Mouse (Mus musculus) forebrain, embryonic 15.5 days (tissue): ENCODE results near the gene Zbtb45. TPM values are rescaled to one million over a fixed set of nuclear protein-coding genes. Genes with fewer than 3 reads are reported as not detected.

Experiments
- ATAC-seq: fragments of 200-750 bp; cut with Nextera tagmentation; replicated peaks from 2 replicates; pipeline ENCODE4 v1.8.0; 2017; ENCODE audit warnings: mild to moderate bottlenecking, moderate TSS enrichment, moderate library complexity
- H3K27ac ChIP-seq: fragments of 300-500 bp; sonication (generic); replicated peaks from 2 replicates; pipeline ENCODE4 v1.5.1; 2015; ENCODE audit warnings: mild to moderate bottlenecking, inconsistent platforms
- H3K27me3 ChIP-seq: fragments of 300-500 bp; sonication (generic); 2 replicates; pipeline ENCODE4 v1.6.1; 2015; ENCODE audit warnings: inconsistent platforms
- H3K36me3 ChIP-seq: fragments of 300-500 bp; sonication (generic); 2 replicates; pipeline ENCODE4 v1.6.1; 2015; ENCODE audit warnings: mild to moderate bottlenecking, inconsistent platforms
- H3K4me1 ChIP-seq: fragments of 300-500 bp; sonication (generic); 2 replicates; pipeline ENCODE4 v1.6.1; 2015; ENCODE audit warnings: inconsistent platforms
- H3K4me2 ChIP-seq: fragments of 300-500 bp; sonication (generic); replicated peaks from 2 replicates; pipeline ENCODE4 v1.6.1; 2015; ENCODE audit warnings: mild to moderate bottlenecking, inconsistent platforms
- H3K4me3 ChIP-seq: fragments of 300-500 bp; sonication (generic); 2 replicates; pipeline ENCODE4 v1.5.1; 2015; ENCODE audit warnings: mild to moderate bottlenecking, inconsistent platforms
- H3K9ac ChIP-seq: fragments of 300-500 bp; sonication (generic); replicated peaks from 2 replicates; pipeline ENCODE4 v1.6.1; 2015; ENCODE audit warnings: mild to moderate bottlenecking, inconsistent platforms
- H3K9me3 ChIP-seq: fragments of 300-500 bp; sonication (generic); 2 replicates; pipeline ENCODE4 v1.6.1; 2016; ENCODE audit warnings: inconsistent platforms
- WGBS: fragments of 180-500 bp; shearing (Covaris S2); methylation state at CpG from one replicate; pipeline ENCODE4 v1.1.7; 2015; ENCODE audit warnings: mixed read lengths; 5-methylcytosine and 5-hydroxymethylcytosine counted together
- polyA plus RNA-seq: library from polyadenylated mRNA; unstranded; fragments of >200 nt; fragmentation: Nextera tagmentation; extraction: Ambion mirVana; gene quantifications from 2 replicates; pipeline ENCODE4 v1.2.1, GENCODE M21; 2015

Zbtb45 gene
- polyA plus RNA-seq, 1 experiment from 2014 or later, result 44.2 TPM

DNA sequence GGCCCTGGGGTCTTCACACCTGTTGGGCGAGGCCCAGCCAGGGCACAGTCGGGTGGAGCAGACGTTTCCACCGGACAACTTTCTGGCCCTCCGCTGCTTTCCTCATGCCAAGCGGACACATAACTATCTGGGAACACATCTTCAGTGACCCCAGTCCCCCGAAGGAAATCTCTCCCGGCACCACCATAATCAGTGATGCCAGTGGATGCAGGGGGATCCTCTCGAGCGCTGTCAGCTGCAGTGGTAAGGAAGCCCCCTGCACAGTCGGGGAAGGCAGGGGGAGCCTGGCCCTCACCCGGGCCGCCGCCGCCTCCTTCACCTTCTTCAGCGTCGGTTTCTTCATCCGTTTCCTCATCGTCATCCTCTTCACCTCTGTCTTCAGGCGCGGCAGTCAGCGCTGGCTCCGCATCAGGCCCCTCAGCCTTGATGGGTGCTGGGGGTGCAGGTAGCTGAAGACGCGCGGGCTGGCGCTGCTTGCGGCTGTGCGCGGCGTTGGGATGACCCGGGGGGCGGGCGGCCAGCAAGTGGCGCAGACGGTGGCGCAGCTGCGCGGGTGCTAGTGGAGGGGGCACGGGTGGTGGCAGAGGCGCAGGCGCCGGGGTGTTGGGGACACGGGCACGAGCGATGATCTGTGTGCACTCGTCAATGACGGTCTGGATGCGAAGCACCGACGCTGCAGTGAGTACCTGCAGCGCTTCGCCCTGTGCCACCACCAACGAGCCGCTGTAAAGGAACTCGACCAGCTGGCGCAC is 2.3 kb downstream of the Zbtb45 start:
- peaks cover 34% of the 10 kb centered on the region for H3K4me1 ChIP-seq
- no peaks in the 10 kb centered on the region for H3K27me3 ChIP-seq
- WGBS, result 49% methylated on average over 57 of the region's 57 CpGs
- H3K36me3 ChIP-seq, result peaks cover 32% of the 10 kb centered on the region
- no peaks in the 10 kb centered on the region for H3K9me3 ChIP-seq
- no peak overlapping the region for H3K27ac ChIP-seq
- H3K4me2 ChIP-seq, result peak overlapping the region; percentile 12; the same call in 1 of the 2 replicates
- ATAC-seq, result no peak
- H3K4me3 ChIP-seq, result peak overlapping the region; percentile 7; the same call in 1 of the 2 replicates
- H3K9ac ChIP-seq, result no peak overlapping the region

DNA sequence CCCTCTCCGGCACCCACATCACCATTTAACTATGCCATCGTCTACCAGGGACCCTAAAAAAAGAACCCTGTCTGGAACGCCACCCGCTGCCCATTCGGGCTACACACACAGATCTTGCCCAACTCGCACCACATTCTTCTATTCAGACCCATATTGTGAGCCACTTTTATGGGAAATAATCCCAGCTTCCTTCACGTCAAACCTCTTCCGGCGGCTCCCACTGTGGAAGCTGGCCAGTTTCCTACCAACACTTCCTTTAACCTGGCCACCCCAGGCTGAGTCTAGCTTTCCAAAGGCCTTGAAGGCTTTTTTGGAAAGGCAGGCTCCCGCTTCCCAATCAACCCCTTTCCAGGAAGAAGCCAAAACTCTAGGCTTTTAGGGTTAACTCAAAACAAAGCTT is 3.3 kb downstream of the Zbtb45 start:
- Histone ChIP-seq H3K36me3 (peaks cover 32% of the 10 kb centered on the region), H3K27me3 (no peaks in the 10 kb centered on the region), H3K4me2 (no peak overlapping the region), H3K9ac (no peak overlapping the region), H3K4me3 (no peak overlapping the region), H3K9me3 (no peaks in the 10 kb centered on the region), H3K27ac (no peak overlapping the region), H3K4me1 (peaks cover 34% of the 10 kb centered on the region)
- no peak for ATAC-seq
- WGBS, result 90% methylated on average over 10 of the region's 10 CpGs

DNA sequence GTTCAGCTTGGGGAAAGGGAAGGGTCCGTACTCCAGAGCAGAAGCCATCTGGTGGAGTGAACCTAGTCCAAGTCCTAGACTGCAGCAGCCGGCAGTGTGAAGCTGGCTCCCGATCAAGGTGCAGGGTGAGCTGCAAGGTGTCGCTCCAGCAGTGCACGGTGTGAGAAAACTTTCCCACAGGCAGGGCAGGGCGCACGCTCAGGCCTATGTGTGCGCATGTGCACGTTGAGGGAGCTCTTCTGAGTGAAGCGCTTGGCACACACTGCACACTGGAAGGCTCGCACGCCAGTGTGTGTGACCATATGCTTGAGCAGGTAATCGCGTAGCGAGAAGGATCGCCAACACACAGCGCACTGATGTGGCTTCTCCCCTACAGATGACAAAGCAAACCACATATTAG is 3.8 kb downstream of the Zbtb45 start:
- Histone ChIP-seq H3K9me3 (no peaks in the 10 kb centered on the region), H3K4me1 (peaks cover 34% of the 10 kb centered on the region), H3K9ac (0 out of 2 replicates have a peak overlapping the region, but pooled peaks have one; percentile 6), H3K4me3 (no peak overlapping the region), H3K36me3 (peaks cover 32% of the 10 kb centered on the region), H3K27ac (no peak overlapping the region), H3K27me3 (no peaks in the 10 kb centered on the region), H3K4me2 (no peak overlapping the region)
- 81% methylated on average over 17 of the region's 17 CpGs for WGBS
- ATAC-seq, result no peak

DNA sequence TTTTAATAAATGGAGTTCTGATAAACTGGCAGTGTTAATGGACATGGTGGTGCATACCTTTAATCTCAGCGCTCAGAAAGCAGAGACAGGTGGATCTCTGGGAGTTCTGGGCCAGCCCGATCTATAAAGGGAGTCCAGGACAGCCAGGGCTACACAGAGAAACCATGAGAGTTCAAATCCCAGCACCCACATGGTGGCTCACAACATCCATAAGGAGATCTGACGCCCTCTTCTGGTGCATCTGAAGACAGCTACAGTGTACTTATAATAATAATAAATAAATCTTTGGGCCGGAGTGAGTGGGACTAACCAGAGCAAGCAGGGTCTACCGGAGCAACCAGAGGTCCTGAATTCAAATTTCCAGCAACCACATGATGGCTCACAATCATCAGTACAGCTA is 6.5 kb downstream of the Zbtb45 start:
- ATAC-seq, result no peak
- Histone ChIP-seq H3K4me2 (no peak overlapping the region), H3K27me3 (no peaks in the 10 kb centered on the region), H3K9me3 (no peaks in the 10 kb centered on the region), H3K27ac (no peak overlapping the region), H3K4me1 (peaks cover 20% of the 10 kb centered on the region), H3K36me3 (peaks cover 32% of the 10 kb centered on the region), H3K4me3 (no peak overlapping the region), H3K9ac (no peak overlapping the region)
- WGBS, result 81% methylated on average over 5 of the region's 5 CpGs

DNA sequence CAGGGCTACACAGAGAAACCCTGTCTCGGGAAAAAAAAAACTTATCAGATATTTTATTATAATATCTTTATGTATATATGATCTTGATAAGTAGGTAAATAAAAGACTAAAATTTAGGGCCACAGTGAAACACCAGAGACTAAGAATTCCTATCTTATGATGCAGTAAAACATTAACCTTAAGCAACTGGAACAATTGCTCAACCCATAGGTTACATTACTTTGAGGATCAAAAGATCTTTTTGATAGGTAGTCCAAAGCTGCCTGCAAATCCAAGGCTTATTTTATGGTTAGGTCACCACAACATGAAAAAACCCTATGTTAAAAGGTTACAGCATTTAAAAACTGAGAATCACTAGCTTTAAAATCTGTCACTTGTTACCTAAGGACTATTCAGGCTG is 8.2 kb downstream of the Zbtb45 start:
- no peak for ATAC-seq
- H3K4me3 ChIP-seq, result no peak overlapping the region
- H3K4me1 ChIP-seq, result peaks cover 6% of the 10 kb centered on the region; the same call in 1 of the 2 replicates
- H3K4me2 ChIP-seq, result no peak overlapping the region
- no peak overlapping the region for H3K9ac ChIP-seq
- H3K27ac ChIP-seq, result no peak overlapping the region
- H3K9me3 ChIP-seq, result no peaks in the 10 kb centered on the region
- H3K36me3 ChIP-seq, result peaks cover 25% of the 10 kb centered on the region
- H3K27me3 ChIP-seq, result no peaks in the 10 kb centered on the region
- 80% methylated on average over 1 of the region's 1 CpGs for WGBS

DNA sequence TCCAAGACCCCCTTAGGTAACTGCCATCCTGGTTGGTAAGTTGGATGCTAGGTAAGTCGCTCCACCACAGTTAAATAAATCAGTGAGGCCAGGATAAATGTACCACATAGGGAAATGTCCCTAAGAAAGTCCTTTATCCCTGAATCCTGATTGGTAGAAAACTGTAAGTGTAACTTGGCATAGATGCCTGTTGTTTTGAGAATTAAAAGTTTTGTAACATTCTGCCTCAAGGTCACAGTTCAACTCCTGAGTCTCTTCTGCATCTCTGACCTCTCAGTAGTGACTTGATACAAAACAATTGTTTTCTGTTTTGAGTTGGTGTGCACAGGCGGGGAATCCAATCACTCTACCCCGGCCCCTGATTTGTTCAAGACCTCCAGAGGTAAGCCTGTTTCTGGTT is 11.0 kb downstream of the Zbtb45 start, which contains the start of gene Trim28:
TSS of gene Trim28 (plus strand) at position 264 of the 400 bp plus-strand sequence.
- Histone ChIP-seq H3K9me3 (no peaks in the 10 kb centered on the region), H3K4me2 (no peak within 1 kb of the TSS), H3K4me1 (no peaks in the 10 kb centered on the region), H3K9ac (no peak within 1 kb of the TSS), H3K4me3 (no peak within 1 kb of the TSS), H3K36me3 (0 out of 2 replicates have a peak, but pooled peaks cover 3% of the 10 kb centered on the region), H3K27ac (no peak within 1 kb of the TSS), H3K27me3 (no peaks in the 10 kb centered on the region)
- WGBS, result 86% methylated on average over 3 of the region's 3 CpGs
- no peak for ATAC-seq

DNA sequence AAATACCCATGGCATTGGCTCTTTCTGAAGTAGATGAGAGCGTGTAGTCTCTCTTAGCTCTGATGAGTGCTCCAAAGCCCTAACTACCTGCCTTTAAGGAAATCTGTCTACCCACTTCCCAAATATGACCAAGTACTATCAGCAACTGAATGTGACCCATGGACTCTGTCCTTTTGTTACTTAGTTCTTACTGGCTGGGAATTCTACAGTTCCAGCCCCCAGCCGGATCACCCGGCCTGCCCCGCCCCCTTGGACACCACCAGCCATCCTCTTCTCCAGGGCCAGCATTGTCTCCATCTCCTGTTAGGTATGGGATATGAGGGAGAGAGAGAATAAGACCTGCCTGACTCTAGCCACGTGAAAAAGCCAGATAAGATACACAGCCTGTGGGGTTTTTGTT is 11.8 kb downstream of the Zbtb45 start, which contains the start of gene Slc27a5:
TSS of gene Slc27a5 (minus strand) at position 140 of the 400 bp plus-strand sequence.
- no peak within 1 kb of the TSS for H3K9ac ChIP-seq
- H3K36me3 ChIP-seq, result 0 out of 2 replicates have a peak, but pooled peaks cover 3% of the 10 kb centered on the region
- no peaks in the 10 kb centered on the region for H3K9me3 ChIP-seq
- no peaks in the 10 kb centered on the region for H3K4me1 ChIP-seq
- WGBS, result 78% methylated on average over 5 of the region's 5 CpGs
- H3K27me3 ChIP-seq, result no peaks in the 10 kb centered on the region
- H3K4me2 ChIP-seq, result no peak within 1 kb of the TSS
- H3K4me3 ChIP-seq, result no peak within 1 kb of the TSS
- ATAC-seq, result no peak
- no peak within 1 kb of the TSS for H3K27ac ChIP-seq

DNA sequence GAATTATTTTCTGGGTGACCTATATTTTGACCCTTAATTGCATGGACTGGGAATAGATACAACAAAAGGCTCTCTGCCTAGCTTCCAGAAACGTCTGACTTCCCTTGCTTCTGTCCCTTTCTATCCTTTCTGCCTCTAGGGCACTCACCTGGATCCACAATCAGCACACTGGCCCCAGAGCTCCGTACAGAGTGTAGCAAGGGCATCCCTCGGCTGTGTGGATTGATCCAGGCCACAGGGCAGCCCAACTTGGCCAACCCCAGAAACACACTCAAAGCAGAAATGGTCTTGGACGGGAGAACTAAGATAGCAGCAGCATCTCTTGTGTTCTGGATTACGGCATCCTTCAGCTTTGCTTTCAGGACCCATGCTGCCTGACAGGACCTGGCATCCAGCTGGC is 12.6 kb downstream of the Zbtb45 start:
- H3K4me3 ChIP-seq, result no peak overlapping the region
- no peaks in the 10 kb centered on the region for H3K9me3 ChIP-seq
- no peak overlapping the region for H3K27ac ChIP-seq
- H3K4me1 ChIP-seq, result no peaks in the 10 kb centered on the region
- H3K9ac ChIP-seq, result no peak overlapping the region
- no peak for ATAC-seq
- no peaks in the 10 kb centered on the region for H3K27me3 ChIP-seq
- WGBS, result 69% methylated on average over 5 of the region's 5 CpGs
- H3K36me3 ChIP-seq, result no peaks in the 10 kb centered on the region
- no peak overlapping the region for H3K4me2 ChIP-seq

DNA sequence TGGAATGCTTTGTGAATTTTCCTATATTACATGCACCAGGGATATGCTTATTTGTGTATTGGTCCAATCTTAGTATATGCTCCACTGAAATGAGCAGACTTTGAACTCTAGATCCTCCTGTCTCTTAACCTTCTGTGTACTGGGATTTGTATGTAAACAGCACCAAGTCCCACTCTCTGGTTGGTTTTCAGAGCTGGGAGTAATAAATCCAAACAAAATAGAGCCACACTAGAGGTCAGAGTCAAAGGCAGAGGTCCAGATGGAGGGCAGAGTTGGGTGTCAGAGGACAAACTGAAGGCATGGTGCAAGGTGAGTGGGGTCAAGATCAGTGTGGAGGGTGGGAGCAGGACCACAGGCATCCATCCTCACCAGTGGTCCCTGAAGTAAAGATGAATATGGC is 14.0 kb downstream of the Zbtb45 start:
- H3K4me1 ChIP-seq, result no peaks in the 10 kb centered on the region
- no peak overlapping the region for H3K9ac ChIP-seq
- H3K4me3 ChIP-seq, result no peak overlapping the region
- ATAC-seq, result no peak
- no peak overlapping the region for H3K4me2 ChIP-seq
- H3K36me3 ChIP-seq, result no peaks in the 10 kb centered on the region
- no peak overlapping the region for H3K27ac ChIP-seq
- H3K9me3 ChIP-seq, result no peaks in the 10 kb centered on the region
- no peaks in the 10 kb centered on the region for H3K27me3 ChIP-seq

DNA sequence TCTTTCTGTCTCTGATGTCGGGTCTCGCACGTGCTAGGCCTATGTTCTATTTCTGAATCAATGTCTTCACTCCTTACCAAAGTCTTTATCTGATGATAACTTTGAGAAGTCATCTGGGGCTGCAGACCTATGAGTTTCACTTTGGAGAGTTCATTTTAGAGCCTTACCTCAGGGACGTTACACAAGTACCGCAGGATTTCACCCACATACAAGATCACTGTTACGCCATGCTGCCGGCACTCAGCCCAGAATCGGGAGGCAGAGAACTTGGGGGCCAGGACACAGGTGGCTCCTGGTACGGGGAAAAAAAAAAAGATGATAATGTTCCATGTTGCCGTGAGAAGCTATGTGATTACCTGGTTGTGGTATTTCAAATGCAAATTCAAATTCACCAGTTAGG is 16.7 kb downstream of the Zbtb45 start:
- ATAC-seq, result no peak

DNA sequence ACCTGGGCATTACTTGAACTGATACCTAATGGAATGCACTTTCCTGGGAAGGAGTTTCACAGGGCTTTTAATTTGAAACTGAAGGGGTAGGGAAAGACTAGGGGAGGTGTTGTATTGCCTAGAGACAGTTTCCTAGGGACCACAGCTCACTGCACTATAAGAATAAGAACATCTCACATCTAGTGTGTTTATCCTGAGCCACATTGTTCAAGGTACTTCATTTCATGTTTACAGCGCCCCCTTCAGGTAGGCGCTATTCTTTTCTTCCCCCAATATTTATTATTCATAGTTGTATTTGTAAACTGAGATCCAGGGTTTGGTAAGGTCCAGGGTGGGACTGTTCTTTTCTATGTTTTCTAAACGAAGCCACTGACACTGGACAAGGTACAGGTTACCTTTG is 17.6 kb downstream of the Zbtb45 start:
- Histone ChIP-seq H3K9ac (no peak overlapping the region), H3K27ac (no peak overlapping the region), H3K36me3 (no peaks in the 10 kb centered on the region), H3K4me3 (no peak overlapping the region), H3K4me2 (no peak overlapping the region), H3K4me1 (no peaks in the 10 kb centered on the region), H3K27me3 (no peaks in the 10 kb centered on the region), H3K9me3 (no peaks in the 10 kb centered on the region)
- WGBS, result 12% methylated on average over 3 of the region's 3 CpGs
- ATAC-seq, result no peak

More for the DNA sequence above, 16.7 kb downstream of the Zbtb45 start:
- no peak overlapping the region for H3K4me3 ChIP-seq
- whole genome bisulfite sequencing, result 89% methylated on average over 10 of the region's 10 CpGs
- H3K27me3 ChIP-seq, result no peaks in the 10 kb centered on the region
- H3K4me1 ChIP-seq, result no peaks in the 10 kb centered on the region
- no peak overlapping the region for H3K9ac ChIP-seq
- no peak overlapping the region for H3K4me2 ChIP-seq
- no peak overlapping the region for H3K27ac ChIP-seq
- no peaks in the 10 kb centered on the region for H3K36me3 ChIP-seq
- no peaks in the 10 kb centered on the region for H3K9me3 ChIP-seq

DNA sequence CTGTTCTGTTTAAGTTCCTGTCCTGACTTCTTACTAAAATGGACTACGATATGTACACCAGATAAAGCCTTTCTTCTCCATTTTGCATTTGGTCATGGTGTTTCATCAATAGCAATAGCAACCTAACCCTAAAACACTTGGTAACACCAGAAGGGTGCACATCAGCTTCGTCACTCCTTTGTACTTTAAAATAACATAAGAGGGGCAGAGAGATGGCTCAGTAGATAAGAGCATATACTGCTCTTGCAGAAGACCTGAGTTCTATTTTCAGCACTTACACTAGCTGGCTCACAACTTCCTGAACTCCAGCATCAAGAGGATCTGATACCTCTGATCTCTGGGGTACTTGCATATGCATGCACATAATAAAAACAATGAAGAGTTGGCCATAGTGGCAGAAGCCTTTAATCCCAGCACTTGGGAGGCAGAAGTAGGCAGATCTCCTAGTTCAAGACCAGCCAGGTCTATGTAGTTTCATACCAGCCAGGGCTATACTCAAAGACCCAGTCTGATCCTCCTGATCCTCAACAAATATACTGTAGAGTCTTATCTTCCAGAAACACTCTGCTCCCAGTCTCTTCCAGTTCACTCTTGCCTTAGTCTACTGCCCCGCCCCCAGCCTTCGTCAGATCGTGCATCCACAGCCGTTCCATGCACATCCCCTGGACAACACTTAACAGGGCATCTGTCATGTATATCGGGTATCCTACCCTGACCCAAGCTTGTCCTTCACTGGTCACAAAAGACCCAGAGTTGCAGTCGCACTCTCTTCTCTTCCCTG is 22.2 kb downstream of the Zbtb45 start:
- peaks cover 2% of the 10 kb centered on the region; the same call in 1 of the 2 replicates for H3K36me3 ChIP-seq

More for the DNA sequence above, 22.2 kb downstream of the Zbtb45 start:
- Histone ChIP-seq H3K27ac (no peak overlapping the region), H3K4me3 (no peak overlapping the region), H3K9me3 (no peaks in the 10 kb centered on the region), H3K4me1 (no peaks in the 10 kb centered on the region), H3K9ac (no peak overlapping the region), H3K4me2 (no peak overlapping the region), H3K27me3 (no peaks in the 10 kb centered on the region)
- WGBS, result 86% methylated on average over 8 of the region's 8 CpGs
- ATAC-seq, result no peak
